Mouse (Mus musculus): ENCODE results near the gene Ifi208.

DNA sequence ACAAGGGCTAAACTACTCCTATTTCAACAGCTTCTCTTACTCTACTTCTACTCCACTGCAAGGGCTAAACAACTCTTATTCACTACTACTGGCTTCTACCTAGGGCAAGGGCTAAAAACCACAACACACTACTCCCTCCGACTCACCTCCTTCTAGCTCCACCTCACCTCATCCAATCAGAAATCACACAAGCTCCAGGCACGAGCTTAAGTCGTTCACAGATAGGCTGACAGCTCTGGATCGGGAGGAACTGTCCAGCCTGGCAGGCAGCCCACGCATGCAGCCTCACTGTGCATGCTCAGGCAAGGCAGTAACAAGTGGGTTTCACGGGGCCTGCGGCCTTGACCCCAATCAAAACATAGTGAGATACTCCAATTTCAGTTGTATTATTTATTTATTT lies 59.7 kb downstream of the Ifi208 start:
- TF ChIP-seq CTCF (IDR thresholded peaks at IDR 0.05; ENCODE audit: borderline replicate concordance, control insufficient read depth, extremely low read depth, insufficient read depth, low read length, poor library complexity) (no peak), POLR2A (IDR thresholded peaks at IDR 0.05; ENCODE audit: control insufficient read depth, extremely low read depth, insufficient read depth, low read length, poor library complexity) (no peak)
